Mouse (Mus musculus): ENCODE measurements around the gene Arhgef28. TPM values are rescaled to one million over a fixed set of nuclear protein-coding genes. Genes with fewer than 3 reads are reported as not detected.

The Arhgef28 gene
- polyA plus RNA-seq, 1 experiment from 2014 or later: 17.0 TPM

GRCm38 (mm10) chr13:98192596-98192995 lies 13.6 kb downstream of the Arhgef28 start:
- DNase-seq (ENCODE audit: low spot score) (no peak), ATAC-seq (ENCODE audit: insufficient number of reproducible peaks, low FRiP score, low TSS enrichment, low read depth) (no peak)
- Histone ChIP-seq H3K9ac (ENCODE audit: low read length) (no peak overlapping the region), H3K4me2 (ENCODE audit: low read depth, severe bottlenecking) (no peak overlapping the region), H3K4me1 (ENCODE audit: control insufficient read depth, insufficient read depth, low read length) (no peaks in the 10 kb centered on the region), H3K27ac (replicated peaks; ENCODE audit: low read depth, low read length) (no peak overlapping the region), H3K4me3 (ENCODE audit: low read depth, low read length) (no peak overlapping the region), H3K9me3 (ENCODE audit: control insufficient read depth, low read length) (no peaks in the 10 kb centered on the region), H3K27me3 (ENCODE audit: control insufficient read depth, insufficient read depth, low read length) (no peaks in the 10 kb centered on the region), H3K36me3 (ENCODE audit: control insufficient read depth, insufficient read depth, low read length) (no peaks in the 10 kb centered on the region)
- 82% methylated on average over 10 of the region's 10 CpGs for WGBS

GRCm38 (mm10) chr13:98188500-98188899 lies 17.7 kb downstream of the Arhgef28 start:
- H3K4me1 ChIP-seq (ENCODE audit: control insufficient read depth, insufficient read depth, low read length): no peaks in the 10 kb centered on the region
- H3K4me2 ChIP-seq (ENCODE audit: low read depth, severe bottlenecking): no peak overlapping the region
- 98% methylated on average over 2 of the region's 2 CpGs for WGBS
- no peaks in the 10 kb centered on the region for H3K27me3 ChIP-seq (ENCODE audit: control insufficient read depth, insufficient read depth, low read length)
- H3K9me3 ChIP-seq (ENCODE audit: control insufficient read depth, low read length): no peaks in the 10 kb centered on the region
- H3K9ac ChIP-seq (ENCODE audit: low read length): no peak overlapping the region
- H3K4me3 ChIP-seq (ENCODE audit: low read depth, low read length): no peak overlapping the region
- H3K27ac ChIP-seq (replicated peaks; ENCODE audit: low read depth, low read length): no peak overlapping the region
- no peak for DNase-seq (ENCODE audit: low spot score)
- no peaks in the 10 kb centered on the region for H3K36me3 ChIP-seq (ENCODE audit: control insufficient read depth, insufficient read depth, low read length)
- ATAC-seq (ENCODE audit: insufficient number of reproducible peaks, low FRiP score, low TSS enrichment, low read depth): no peak

- Histone ChIP-seq H3K27me3 (ENCODE audit: control insufficient read depth, insufficient read depth, low read length) (no peaks in the 10 kb centered on the region), H3K4me1 (ENCODE audit: control insufficient read depth, insufficient read depth, low read length) (no peaks in the 10 kb centered on the region), H3K27ac (replicated peaks; ENCODE audit: low read depth, low read length) (no peak overlapping the region), H3K9ac (ENCODE audit: low read length) (no peak overlapping the region), H3K4me2 (ENCODE audit: low read depth, severe bottlenecking) (no peak overlapping the region), H3K36me3 (ENCODE audit: control insufficient read depth, insufficient read depth, low read length) (no peaks in the 10 kb centered on the region), H3K4me3 (ENCODE audit: low read depth, low read length) (no peak overlapping the region), H3K9me3 (ENCODE audit: control insufficient read depth, low read length) (no peaks in the 10 kb centered on the region)
- no peak for DNase-seq (ENCODE audit: low spot score)
- WGBS: 96% methylated on average over 1 of the region's 1 CpGs
- ATAC-seq (ENCODE audit: insufficient number of reproducible peaks, low FRiP score, low TSS enrichment, low read depth): no peak
Measured at GRCm38 (mm10) chr13:98187904-98188303, 18.3 kb downstream of the Arhgef28 start.

- H3K9ac ChIP-seq (ENCODE audit: low read length): no peak overlapping the region
- ATAC-seq (ENCODE audit: insufficient number of reproducible peaks, low FRiP score, low TSS enrichment, low read depth): no peak
- no peaks in the 10 kb centered on the region for H3K27me3 ChIP-seq (ENCODE audit: control insufficient read depth, insufficient read depth, low read length)
- no peaks in the 10 kb centered on the region for H3K9me3 ChIP-seq (ENCODE audit: control insufficient read depth, low read length)
- H3K36me3 ChIP-seq (ENCODE audit: control insufficient read depth, insufficient read depth, low read length): no peaks in the 10 kb centered on the region
- H3K4me2 ChIP-seq (ENCODE audit: low read depth, severe bottlenecking): no peak overlapping the region
- no peak overlapping the region for H3K4me3 ChIP-seq (ENCODE audit: low read depth, low read length)
- H3K4me1 ChIP-seq (ENCODE audit: control insufficient read depth, insufficient read depth, low read length): no peaks in the 10 kb centered on the region
- DNase-seq (ENCODE audit: low spot score): no peak
- no peak overlapping the region for H3K27ac ChIP-seq (replicated peaks; ENCODE audit: low read depth, low read length)
- WGBS: 77% methylated on average over 5 of the region's 5 CpGs
Measured at GRCm38 (mm10) chr13:98186179-98186578, 20.1 kb downstream of the Arhgef28 start.

GRCm38 (mm10) chr13:98184632-98185031 lies 21.6 kb downstream of the Arhgef28 start:
- Histone ChIP-seq H3K4me2 (ENCODE audit: low read depth, severe bottlenecking) (no peak overlapping the region), H3K4me1 (ENCODE audit: control insufficient read depth, insufficient read depth, low read length) (no peaks in the 10 kb centered on the region), H3K9me3 (ENCODE audit: control insufficient read depth, low read length) (no peaks in the 10 kb centered on the region), H3K36me3 (ENCODE audit: control insufficient read depth, insufficient read depth, low read length) (no peaks in the 10 kb centered on the region), H3K4me3 (ENCODE audit: low read depth, low read length) (no peak overlapping the region), H3K27me3 (ENCODE audit: control insufficient read depth, insufficient read depth, low read length) (no peaks in the 10 kb centered on the region), H3K27ac (replicated peaks; ENCODE audit: low read depth, low read length) (no peak overlapping the region), H3K9ac (ENCODE audit: low read length) (no peak overlapping the region)
- 41% methylated on average over 3 of the region's 3 CpGs for WGBS
- DNase-seq (ENCODE audit: low spot score) (no peak), ATAC-seq (ENCODE audit: insufficient number of reproducible peaks, low FRiP score, low TSS enrichment, low read depth) (no peak)

- H3K4me3 ChIP-seq (ENCODE audit: low read depth, low read length): no peak overlapping the region
- WGBS: 83% methylated on average over 21 of the region's 21 CpGs
Measured at GRCm38 (mm10) chr13:98183157-98183878, 22.9 kb downstream of the Arhgef28 start.

GRCm38 (mm10) chr13:98182330-98182729 lies 23.9 kb downstream of the Arhgef28 start:
- H3K9ac ChIP-seq (ENCODE audit: low read length): no peak overlapping the region
- no peak for ATAC-seq (ENCODE audit: insufficient number of reproducible peaks, low FRiP score, low TSS enrichment, low read depth)
- no peak overlapping the region for H3K4me3 ChIP-seq (ENCODE audit: low read depth, low read length)
- no peaks in the 10 kb centered on the region for H3K36me3 ChIP-seq (ENCODE audit: control insufficient read depth, insufficient read depth, low read length)
- H3K4me2 ChIP-seq (ENCODE audit: low read depth, severe bottlenecking): no peak overlapping the region
- no peaks in the 10 kb centered on the region for H3K4me1 ChIP-seq (ENCODE audit: control insufficient read depth, insufficient read depth, low read length)
- no peak overlapping the region for H3K27ac ChIP-seq (replicated peaks; ENCODE audit: low read depth, low read length)
- no peak for DNase-seq (ENCODE audit: low spot score)
- no peaks in the 10 kb centered on the region for H3K27me3 ChIP-seq (ENCODE audit: control insufficient read depth, insufficient read depth, low read length)
- H3K9me3 ChIP-seq (ENCODE audit: control insufficient read depth, low read length): no peaks in the 10 kb centered on the region
- WGBS: 93% methylated on average over 11 of the region's 11 CpGs

More at GRCm38 (mm10) chr13:98183157-98183878, 22.9 kb downstream of the Arhgef28 start:
- Histone ChIP-seq H3K36me3 (ENCODE audit: control insufficient read depth, insufficient read depth, low read length) (no peaks in the 10 kb centered on the region), H3K27me3 (ENCODE audit: control insufficient read depth, insufficient read depth, low read length) (no peaks in the 10 kb centered on the region), H3K9me3 (ENCODE audit: control insufficient read depth, low read length) (no peaks in the 10 kb centered on the region), H3K27ac (replicated peaks; ENCODE audit: low read depth, low read length) (no peak overlapping the region), H3K4me2 (ENCODE audit: low read depth, severe bottlenecking) (no peak overlapping the region), H3K9ac (ENCODE audit: low read length) (no peak overlapping the region), H3K4me1 (ENCODE audit: control insufficient read depth, insufficient read depth, low read length) (no peaks in the 10 kb centered on the region)
- ATAC-seq (ENCODE audit: insufficient number of reproducible peaks, low FRiP score, low TSS enrichment, low read depth) (no peak), DNase-seq (ENCODE audit: low spot score) (no peak)

DNA sequence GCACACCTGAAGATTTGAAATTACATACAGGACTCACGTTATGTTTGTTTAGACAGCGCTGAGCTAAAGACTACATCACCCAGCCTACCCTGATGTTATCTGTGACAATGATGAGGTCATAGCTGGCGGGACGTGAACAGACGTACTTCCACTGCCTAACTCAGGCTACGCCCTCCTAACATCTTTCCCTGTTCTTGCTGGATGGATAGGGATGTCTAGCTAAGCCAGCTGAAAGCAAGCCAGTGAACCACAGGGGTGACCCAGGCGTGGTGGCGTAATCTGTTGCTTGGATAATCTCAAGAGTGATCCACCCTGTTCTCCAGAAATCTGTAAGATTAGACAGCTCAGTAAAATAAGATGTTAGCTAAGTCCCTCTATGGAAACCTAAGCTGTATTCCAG lies 25.6 kb downstream of the Arhgef28 start:
- no peak overlapping the region for H3K4me2 ChIP-seq (ENCODE audit: low read depth, severe bottlenecking)
- WGBS: 89% methylated on average over 8 of the region's 8 CpGs

More for the DNA sequence above, 25.6 kb downstream of the Arhgef28 start:
- DNase-seq (ENCODE audit: low spot score): no peak
- no peak for ATAC-seq (ENCODE audit: insufficient number of reproducible peaks, low FRiP score, low TSS enrichment, low read depth)
- Histone ChIP-seq H3K4me1 (ENCODE audit: control insufficient read depth, insufficient read depth, low read length) (no peaks in the 10 kb centered on the region), H3K4me3 (ENCODE audit: low read depth, low read length) (no peak overlapping the region), H3K9me3 (ENCODE audit: control insufficient read depth, low read length) (no peaks in the 10 kb centered on the region), H3K36me3 (ENCODE audit: control insufficient read depth, insufficient read depth, low read length) (no peaks in the 10 kb centered on the region), H3K27me3 (ENCODE audit: control insufficient read depth, insufficient read depth, low read length) (no peaks in the 10 kb centered on the region), H3K27ac (replicated peaks; ENCODE audit: low read depth, low read length) (no peak overlapping the region), H3K9ac (ENCODE audit: low read length) (no peak overlapping the region)

All from limb, embryonic 11.5 days (tissue).